Mouse (Mus musculus): Measurements from ENCODE around the gene Ephb1. TPM values are rescaled to one million over a fixed set of nuclear protein-coding genes. Genes with fewer than 3 reads are reported as not detected.
A peak's percentile ranks its signal among the peaks of the same experiment; 100 is the strongest.

Gene Ephb1
- total RNA-seq, 2 experiments from 2014 or later = 0.66 to 0.78 TPM

GRCm38 (mm10) chr9:102306645-102307415, 47.7 kb downstream of the Ephb1 start:
- DNase-seq (ENCODE audit: low spot score) = peak; percentile 11

- no peak for DNase-seq (ENCODE audit: low spot score)
Measured at GRCm38 (mm10) chr9:102305432-102306100, 48.9 kb downstream of the Ephb1 start.

GRCm38 (mm10) chr9:102304796-102305195, 49.7 kb downstream of the Ephb1 start:
- DNase-seq (ENCODE audit: low spot score) = no peak

- no peak for DNase-seq (ENCODE audit: low spot score)
Measured at GRCm38 (mm10) chr9:102303882-102304281, 50.6 kb downstream of the Ephb1 start.

GRCm38 (mm10) chr9:102300985-102301384, 53.5 kb downstream of the Ephb1 start:
- no peak for DNase-seq (ENCODE audit: low spot score)

GRCm38 (mm10) chr9:102298741-102299140, 55.8 kb downstream of the Ephb1 start:
- no peak for DNase-seq (ENCODE audit: low spot score)

GRCm38 (mm10) chr9:102297986-102298385, 56.5 kb downstream of the Ephb1 start:
- no peak for DNase-seq (ENCODE audit: low spot score)

- DNase-seq (ENCODE audit: low spot score) = no peak
Measured at GRCm38 (mm10) chr9:102297176-102297575, 57.3 kb downstream of the Ephb1 start.

GRCm38 (mm10) chr9:102293605-102294004, 60.9 kb downstream of the Ephb1 start:
- no peak for DNase-seq (ENCODE audit: low spot score)

GRCm38 (mm10) chr9:102291230-102291629, 63.3 kb downstream of the Ephb1 start:
- DNase-seq (ENCODE audit: low spot score) = no peak

GRCm38 (mm10) chr9:102288356-102288755, 66.1 kb downstream of the Ephb1 start:
- DNase-seq (ENCODE audit: low spot score) = no peak

- no peak for DNase-seq (ENCODE audit: low spot score)
Measured at GRCm38 (mm10) chr9:102275931-102276330, 78.6 kb downstream of the Ephb1 start.

GRCm38 (mm10) chr9:102274016-102274415, 80.5 kb downstream of the Ephb1 start:
- no peak for DNase-seq (ENCODE audit: low spot score)

- no peak for DNase-seq (ENCODE audit: low spot score)
Measured at GRCm38 (mm10) chr9:102273469-102273808, 81.1 kb downstream of the Ephb1 start.

- DNase-seq (ENCODE audit: low spot score) = no peak
Measured at GRCm38 (mm10) chr9:102272731-102273468, 81.6 kb downstream of the Ephb1 start.

GRCm38 (mm10) chr9:102270496-102270895, 84.0 kb downstream of the Ephb1 start:
- DNase-seq (ENCODE audit: low spot score) = no peak

GRCm38 (mm10) chr9:102267311-102268027, 87.0 kb downstream of the Ephb1 start:
- DNase-seq (ENCODE audit: low spot score) = peak; percentile 7

- no peak for DNase-seq (ENCODE audit: low spot score)
Measured at GRCm38 (mm10) chr9:102263760-102264159, 90.7 kb downstream of the Ephb1 start.

GRCm38 (mm10) chr9:102262100-102262501, 92.4 kb downstream of the Ephb1 start:
- DNase-seq (ENCODE audit: low spot score) = no peak

- DNase-seq (ENCODE audit: low spot score) = no peak
Measured at GRCm38 (mm10) chr9:102261511-102261910, 93.0 kb downstream of the Ephb1 start.

- DNase-seq (ENCODE audit: low spot score) = no peak
Measured at GRCm38 (mm10) chr9:102256407-102256806, 98.1 kb downstream of the Ephb1 start.

- DNase-seq (ENCODE audit: low spot score) = no peak
Measured at GRCm38 (mm10) chr9:102255803-102256202, 98.7 kb downstream of the Ephb1 start.
